Mouse (Mus musculus): Measurements from ENCODE around the gene Fcrlb. TPM values are rescaled to one million over a fixed set of nuclear protein-coding genes. Genes with fewer than 3 reads are reported as not detected.

Fcrlb gene
- polyA plus RNA-seq, 1 experiment = not detected

- peaks cover 33% of the 10 kb centered on the region for H3K79me3 ChIP-seq (ENCODE audit: low read depth)
- H3K4me3 ChIP-seq (ENCODE audit: insufficient read depth, poor library complexity, severe bottlenecking) = peak within 1 kb of the TSS; percentile 78
- peaks cover 11% of the 10 kb centered on the region for H3K36me3 ChIP-seq (ENCODE audit: control insufficient read depth, insufficient read depth)
- H3ac ChIP-seq (ENCODE audit: control insufficient read depth, insufficient read length, low read depth) = peak within 1 kb of the TSS; percentile 65
- H3K27me3 ChIP-seq (ENCODE audit: control insufficient read depth, insufficient read depth, insufficient read length) = no peaks in the 10 kb centered on the region
- peaks cover 50% of the 10 kb centered on the region for H3K79me2 ChIP-seq (ENCODE audit: control insufficient read depth, insufficient read depth)
- TF ChIP-seq MYOG (IDR thresholded peaks at IDR 0.05; ENCODE audit: control insufficient read depth, extremely low read depth, insufficient read length) (no peak), MAX (IDR thresholded peaks at IDR 0.05) (peak; percentile 66), CEBPB (IDR thresholded peaks at IDR 0.05; ENCODE audit: low read depth) (no peak), MYOD1 (IDR thresholded peaks at IDR 0.05; ENCODE audit: control insufficient read depth, insufficient read length, low read depth) (no peak)
Measured at GRCm38 (mm10) chr1:170867691-170868105, 45.0 kb downstream of the Fcrlb start, which contains the start of gene Atf6. Gene Atf6 (minus strand): TSS chr1:170867771.

GRCm38 (mm10) chr1:170866992-170867690 lies 45.6 kb downstream of the Fcrlb start:
- peaks cover 55% of the 10 kb centered on the region for H3K79me2 ChIP-seq (ENCODE audit: control insufficient read depth, insufficient read depth)
- H3K36me3 ChIP-seq (ENCODE audit: control insufficient read depth, insufficient read depth) = peaks cover 10% of the 10 kb centered on the region
- peak overlapping the region; percentile 78 for H3K4me3 ChIP-seq (ENCODE audit: insufficient read depth, poor library complexity, severe bottlenecking)
- H3K27me3 ChIP-seq (ENCODE audit: control insufficient read depth, insufficient read depth, insufficient read length) = no peaks in the 10 kb centered on the region
- TF ChIP-seq MYOD1 (IDR thresholded peaks at IDR 0.05; ENCODE audit: control insufficient read depth, insufficient read length, low read depth) = peak; percentile 4
- TF ChIP-seq USF1 (IDR thresholded peaks at IDR 0.05; ENCODE audit: low read depth) = no peak
- H3ac ChIP-seq (ENCODE audit: control insufficient read depth, insufficient read length, low read depth) = peak overlapping the region; percentile 65
- H3K79me3 ChIP-seq (ENCODE audit: low read depth) = peaks cover 36% of the 10 kb centered on the region

GRCm38 (mm10) chr1:170865406-170865805 lies 47.3 kb downstream of the Fcrlb start:
- no peaks in the 10 kb centered on the region for H3K36me3 ChIP-seq (ENCODE audit: control insufficient read depth, insufficient read depth)
- H3K27me3 ChIP-seq (ENCODE audit: control insufficient read depth, insufficient read depth, insufficient read length) = no peaks in the 10 kb centered on the region
- H3ac ChIP-seq (ENCODE audit: control insufficient read depth, insufficient read length, low read depth) = no peak overlapping the region
- no peak overlapping the region for H3K4me3 ChIP-seq (ENCODE audit: insufficient read depth, poor library complexity, severe bottlenecking)
- H3K79me2 ChIP-seq (ENCODE audit: control insufficient read depth, insufficient read depth) = peaks cover 73% of the 10 kb centered on the region
- no peak for TF ChIP-seq CEBPB (IDR thresholded peaks at IDR 0.05; ENCODE audit: low read depth)
- TF ChIP-seq USF1 (IDR thresholded peaks at IDR 0.05; ENCODE audit: low read depth) = no peak
- TF ChIP-seq MAX (IDR thresholded peaks at IDR 0.05) = no peak
- TF ChIP-seq FOSL1 (IDR thresholded peaks at IDR 0.05; ENCODE audit: insufficient read depth, low read length, poor library complexity, severe bottlenecking) = no peak
- TF ChIP-seq MYOG (IDR thresholded peaks at IDR 0.05; ENCODE audit: control insufficient read depth, extremely low read depth, insufficient read length) = no peak
- no peak for TF ChIP-seq MYOD1 (IDR thresholded peaks at IDR 0.05; ENCODE audit: control insufficient read depth, insufficient read length, low read depth)
- TF ChIP-seq CTCF (IDR thresholded peaks at IDR 0.05; ENCODE audit: control insufficient read depth, insufficient read depth, insufficient read length) = no peak
- H3K79me3 ChIP-seq (ENCODE audit: low read depth) = peaks cover 51% of the 10 kb centered on the region

GRCm38 (mm10) chr1:170864754-170865153 lies 48.0 kb downstream of the Fcrlb start:
- H3ac ChIP-seq (ENCODE audit: control insufficient read depth, insufficient read length, low read depth) = no peak overlapping the region
- TF ChIP-seq MYOG (IDR thresholded peaks at IDR 0.05; ENCODE audit: control insufficient read depth, extremely low read depth, insufficient read length) (no peak), USF1 (IDR thresholded peaks at IDR 0.05; ENCODE audit: low read depth) (no peak), CTCF (IDR thresholded peaks at IDR 0.05; ENCODE audit: control insufficient read depth, insufficient read depth, insufficient read length) (no peak), MAX (IDR thresholded peaks at IDR 0.05) (no peak), MYOD1 (IDR thresholded peaks at IDR 0.05; ENCODE audit: control insufficient read depth, insufficient read length, low read depth) (no peak), FOSL1 (IDR thresholded peaks at IDR 0.05; ENCODE audit: insufficient read depth, low read length, poor library complexity, severe bottlenecking) (no peak), CEBPB (IDR thresholded peaks at IDR 0.05; ENCODE audit: low read depth) (no peak)

GRCm38 (mm10) chr1:170864234-170864633 lies 48.5 kb downstream of the Fcrlb start:
- H3K36me3 ChIP-seq (ENCODE audit: control insufficient read depth, insufficient read depth) = no peaks in the 10 kb centered on the region
- H3K79me3 ChIP-seq (ENCODE audit: low read depth) = peaks cover 59% of the 10 kb centered on the region
- TF ChIP-seq USF1 (IDR thresholded peaks at IDR 0.05; ENCODE audit: low read depth) (no peak), CEBPB (IDR thresholded peaks at IDR 0.05; ENCODE audit: low read depth) (no peak), MYOD1 (IDR thresholded peaks at IDR 0.05; ENCODE audit: control insufficient read depth, insufficient read length, low read depth) (no peak), FOSL1 (IDR thresholded peaks at IDR 0.05; ENCODE audit: insufficient read depth, low read length, poor library complexity, severe bottlenecking) (no peak), CTCF (IDR thresholded peaks at IDR 0.05; ENCODE audit: control insufficient read depth, insufficient read depth, insufficient read length) (no peak), MAX (IDR thresholded peaks at IDR 0.05) (no peak), MYOG (IDR thresholded peaks at IDR 0.05; ENCODE audit: control insufficient read depth, extremely low read depth, insufficient read length) (no peak)
- H3K79me2 ChIP-seq (ENCODE audit: control insufficient read depth, insufficient read depth) = peaks cover 84% of the 10 kb centered on the region
- no peak overlapping the region for H3ac ChIP-seq (ENCODE audit: control insufficient read depth, insufficient read length, low read depth)
- H3K4me3 ChIP-seq (ENCODE audit: insufficient read depth, poor library complexity, severe bottlenecking) = no peak overlapping the region
- H3K27me3 ChIP-seq (ENCODE audit: control insufficient read depth, insufficient read depth, insufficient read length) = no peaks in the 10 kb centered on the region

More at GRCm38 (mm10) chr1:170864754-170865153, 48.0 kb downstream of the Fcrlb start:
- no peaks in the 10 kb centered on the region for H3K36me3 ChIP-seq (ENCODE audit: control insufficient read depth, insufficient read depth)
- H3K79me2 ChIP-seq (ENCODE audit: control insufficient read depth, insufficient read depth) = peaks cover 79% of the 10 kb centered on the region
- H3K4me3 ChIP-seq (ENCODE audit: insufficient read depth, poor library complexity, severe bottlenecking) = no peak overlapping the region
- no peaks in the 10 kb centered on the region for H3K27me3 ChIP-seq (ENCODE audit: control insufficient read depth, insufficient read depth, insufficient read length)
- peaks cover 54% of the 10 kb centered on the region for H3K79me3 ChIP-seq (ENCODE audit: low read depth)

GRCm38 (mm10) chr1:170863033-170863432 lies 49.7 kb downstream of the Fcrlb start:
- Histone ChIP-seq H3K36me3 (ENCODE audit: control insufficient read depth, insufficient read depth) (no peaks in the 10 kb centered on the region), H3ac (ENCODE audit: control insufficient read depth, insufficient read length, low read depth) (no peak overlapping the region), H3K79me2 (ENCODE audit: control insufficient read depth, insufficient read depth) (peaks cover 96% of the 10 kb centered on the region), H3K4me3 (ENCODE audit: insufficient read depth, poor library complexity, severe bottlenecking) (no peak overlapping the region), H3K27me3 (ENCODE audit: control insufficient read depth, insufficient read depth, insufficient read length) (no peaks in the 10 kb centered on the region), H3K79me3 (ENCODE audit: low read depth) (peaks cover 66% of the 10 kb centered on the region)
- no peak for TF ChIP-seq CTCF (IDR thresholded peaks at IDR 0.05; ENCODE audit: control insufficient read depth, insufficient read depth, insufficient read length)
- TF ChIP-seq MYOD1 (IDR thresholded peaks at IDR 0.05; ENCODE audit: control insufficient read depth, insufficient read length, low read depth) = no peak
- TF ChIP-seq MYOG (IDR thresholded peaks at IDR 0.05; ENCODE audit: control insufficient read depth, extremely low read depth, insufficient read length) = no peak
- TF ChIP-seq MAX (IDR thresholded peaks at IDR 0.05) = no peak
- TF ChIP-seq FOSL1 (IDR thresholded peaks at IDR 0.05; ENCODE audit: insufficient read depth, low read length, poor library complexity, severe bottlenecking) = no peak
- no peak for TF ChIP-seq USF1 (IDR thresholded peaks at IDR 0.05; ENCODE audit: low read depth)
- TF ChIP-seq CEBPB (IDR thresholded peaks at IDR 0.05; ENCODE audit: low read depth) = no peak

All from C2C12 (cell line).